Mouse (Mus musculus): ENCODE measurements at regions not wholly inside any gene's neighbourhood (a gene's known extent, or its start where the extent isn't known, plus 50 kb on each side); places are given as distances from the start of the nearest gene placed in this dataset.

- ATAC-seq (ENCODE audit: insufficient number of reproducible peaks, insufficient read depth, low FRiP score, low TSS enrichment), result no peak
- Histone ChIP-seq H3K9ac (no peak overlapping the region), H3K4me3 (no peak overlapping the region), H3K4me1 (peaks cover 4% of the 10 kb centered on the region; the same call in 1 of the 2 replicates), H3K27ac (no peak overlapping the region), H3K4me2 (replicated peaks) (no peak overlapping the region), H3K9me3 (no peaks in the 10 kb centered on the region), H3K27me3 (0 out of 2 replicates have a peak, but pooled peaks cover 6% of the 10 kb centered on the region), H3K36me3 (no peaks in the 10 kb centered on the region)
- WGBS, result 80% methylated on average over 21 of the region's 21 CpGs
Measured at GRCm38 (mm10) chr6:143375951-143376713, 209.1 kb downstream of the Etnk1 start.

- 0 out of 2 replicates have a peak, but pooled peaks cover 6% of the 10 kb centered on the region for H3K27me3 ChIP-seq
- no peak overlapping the region for H3K27ac ChIP-seq
- no peaks in the 10 kb centered on the region for H3K9me3 ChIP-seq
- no peak overlapping the region for H3K4me3 ChIP-seq
- no peak overlapping the region for H3K4me2 ChIP-seq (replicated peaks)
- no peak for ATAC-seq (ENCODE audit: insufficient number of reproducible peaks, insufficient read depth, low FRiP score, low TSS enrichment)
- no peak overlapping the region for H3K9ac ChIP-seq
- H3K36me3 ChIP-seq, result no peaks in the 10 kb centered on the region
- peaks cover 4% of the 10 kb centered on the region; the same call in 1 of the 2 replicates for H3K4me1 ChIP-seq
- 89% methylated on average over 14 of the region's 14 CpGs for WGBS
Measured at GRCm38 (mm10) chr6:143377121-143377520, 210.1 kb downstream of the Etnk1 start.

GRCm38 (mm10) chr6:143378126-143378525 is 211.1 kb downstream of the Etnk1 start:
- ATAC-seq (ENCODE audit: insufficient number of reproducible peaks, insufficient read depth, low FRiP score, low TSS enrichment), result no peak
- no peaks in the 10 kb centered on the region for H3K9me3 ChIP-seq
- H3K4me1 ChIP-seq, result peaks cover 4% of the 10 kb centered on the region; the same call in 1 of the 2 replicates
- no peak overlapping the region for H3K9ac ChIP-seq
- no peaks in the 10 kb centered on the region for H3K36me3 ChIP-seq
- 92% methylated on average over 9 of the region's 9 CpGs for WGBS
- H3K27me3 ChIP-seq, result 0 out of 2 replicates have a peak, but pooled peaks cover 6% of the 10 kb centered on the region
- no peak overlapping the region for H3K27ac ChIP-seq
- no peak overlapping the region for H3K4me3 ChIP-seq
- H3K4me2 ChIP-seq (replicated peaks), result no peak overlapping the region

- WGBS, result 91% methylated on average over 3 of the region's 3 CpGs
Measured at GRCm38 (mm10) chr6:143380490-143380889, 213.5 kb downstream of the Etnk1 start.

GRCm38 (mm10) chr6:143386597-143387450 is 219.8 kb downstream of the Etnk1 start:
- no peak overlapping the region for H3K4me2 ChIP-seq (replicated peaks)
- no peak overlapping the region for H3K9ac ChIP-seq
- no peak overlapping the region for H3K4me3 ChIP-seq
- no peak overlapping the region for H3K27ac ChIP-seq
- no peaks in the 10 kb centered on the region for H3K4me1 ChIP-seq
- no peaks in the 10 kb centered on the region for H3K36me3 ChIP-seq
- H3K9me3 ChIP-seq, result no peaks in the 10 kb centered on the region
- no peaks in the 10 kb centered on the region for H3K27me3 ChIP-seq
- no peak for ATAC-seq (ENCODE audit: insufficient number of reproducible peaks, insufficient read depth, low FRiP score, low TSS enrichment)
- 91% methylated on average over 16 of the region's 16 CpGs for WGBS

More at GRCm38 (mm10) chr6:143380490-143380889, 213.5 kb downstream of the Etnk1 start:
- no peak overlapping the region for H3K4me3 ChIP-seq
- ATAC-seq (ENCODE audit: insufficient number of reproducible peaks, insufficient read depth, low FRiP score, low TSS enrichment), result no peak
- no peak overlapping the region for H3K9ac ChIP-seq
- no peaks in the 10 kb centered on the region for H3K27me3 ChIP-seq
- H3K4me1 ChIP-seq, result no peaks in the 10 kb centered on the region
- no peaks in the 10 kb centered on the region for H3K9me3 ChIP-seq
- H3K4me2 ChIP-seq (replicated peaks), result no peak overlapping the region
- no peak overlapping the region for H3K27ac ChIP-seq
- no peaks in the 10 kb centered on the region for H3K36me3 ChIP-seq

- no peak overlapping the region for H3K27ac ChIP-seq
- no peaks in the 10 kb centered on the region for H3K9me3 ChIP-seq
- H3K4me1 ChIP-seq, result no peaks in the 10 kb centered on the region
- no peak overlapping the region for H3K4me3 ChIP-seq
- no peaks in the 10 kb centered on the region for H3K36me3 ChIP-seq
- 0 out of 2 replicates have a peak, but pooled peaks cover 5% of the 10 kb centered on the region for H3K27me3 ChIP-seq
- ATAC-seq (ENCODE audit: insufficient number of reproducible peaks, insufficient read depth, low FRiP score, low TSS enrichment), result no peak
- no peak overlapping the region for H3K4me2 ChIP-seq (replicated peaks)
- WGBS, result 48% methylated on average over 10 of the region's 10 CpGs
- H3K9ac ChIP-seq, result no peak overlapping the region
Measured at GRCm38 (mm10) chr6:143393543-143394207, 226.7 kb downstream of the Etnk1 start.

GRCm38 (mm10) chr6:143394377-143394776 is 227.4 kb downstream of the Etnk1 start:
- WGBS, result 82% methylated on average over 15 of the region's 15 CpGs
- Histone ChIP-seq H3K9me3 (no peaks in the 10 kb centered on the region), H3K36me3 (no peaks in the 10 kb centered on the region), H3K4me2 (replicated peaks) (no peak overlapping the region), H3K27ac (no peak overlapping the region), H3K4me3 (no peak overlapping the region), H3K4me1 (no peaks in the 10 kb centered on the region), H3K9ac (no peak overlapping the region), H3K27me3 (0 out of 2 replicates have a peak, but pooled peaks cover 5% of the 10 kb centered on the region)
- no peak for ATAC-seq (ENCODE audit: insufficient number of reproducible peaks, insufficient read depth, low FRiP score, low TSS enrichment)

GRCm38 (mm10) chr6:143401436-143401835 is 234.4 kb downstream of the Etnk1 start:
- Histone ChIP-seq H3K9ac (no peak overlapping the region), H3K9me3 (no peaks in the 10 kb centered on the region), H3K4me3 (no peak overlapping the region), H3K36me3 (no peaks in the 10 kb centered on the region), H3K27ac (no peak overlapping the region), H3K27me3 (no peaks in the 10 kb centered on the region; the same call in 1 of the 2 replicates), H3K4me2 (replicated peaks) (no peak overlapping the region), H3K4me1 (no peaks in the 10 kb centered on the region)
- WGBS, result 40% methylated on average over 8 of the region's 8 CpGs
- no peak for ATAC-seq (ENCODE audit: insufficient number of reproducible peaks, insufficient read depth, low FRiP score, low TSS enrichment)

GRCm38 (mm10) chr6:143401921-143402320 is 234.9 kb downstream of the Etnk1 start:
- 79% methylated on average over 7 of the region's 7 CpGs for WGBS

GRCm38 (mm10) chr6:143402766-143403165 is 235.7 kb downstream of the Etnk1 start:
- no peak for ATAC-seq (ENCODE audit: insufficient number of reproducible peaks, insufficient read depth, low FRiP score, low TSS enrichment)
- Histone ChIP-seq H3K27me3 (no peaks in the 10 kb centered on the region; the same call in 1 of the 2 replicates), H3K27ac (no peak overlapping the region), H3K9ac (no peak overlapping the region), H3K4me2 (replicated peaks) (no peak overlapping the region), H3K36me3 (no peaks in the 10 kb centered on the region), H3K4me3 (no peak overlapping the region), H3K9me3 (no peaks in the 10 kb centered on the region), H3K4me1 (no peaks in the 10 kb centered on the region)
- 82% methylated on average over 7 of the region's 7 CpGs for WGBS

More at GRCm38 (mm10) chr6:143401921-143402320, 234.9 kb downstream of the Etnk1 start:
- no peak overlapping the region for H3K27ac ChIP-seq
- H3K4me1 ChIP-seq, result no peaks in the 10 kb centered on the region
- ATAC-seq (ENCODE audit: insufficient number of reproducible peaks, insufficient read depth, low FRiP score, low TSS enrichment), result no peak
- no peak overlapping the region for H3K9ac ChIP-seq
- no peak overlapping the region for H3K4me2 ChIP-seq (replicated peaks)
- no peak overlapping the region for H3K4me3 ChIP-seq
- H3K27me3 ChIP-seq, result no peaks in the 10 kb centered on the region; the same call in 1 of the 2 replicates
- no peaks in the 10 kb centered on the region for H3K36me3 ChIP-seq
- H3K9me3 ChIP-seq, result no peaks in the 10 kb centered on the region

- ATAC-seq (ENCODE audit: insufficient number of reproducible peaks, insufficient read depth, low FRiP score, low TSS enrichment), result no peak
- no peak overlapping the region for H3K9ac ChIP-seq
- H3K9me3 ChIP-seq, result no peaks in the 10 kb centered on the region
- H3K27me3 ChIP-seq, result no peaks in the 10 kb centered on the region; the same call in 1 of the 2 replicates
- WGBS, result 81% methylated on average over 4 of the region's 4 CpGs
- H3K27ac ChIP-seq, result no peak overlapping the region
- H3K4me1 ChIP-seq, result no peaks in the 10 kb centered on the region
- H3K36me3 ChIP-seq, result no peaks in the 10 kb centered on the region
- no peak overlapping the region for H3K4me3 ChIP-seq
- no peak overlapping the region for H3K4me2 ChIP-seq (replicated peaks)
Measured at GRCm38 (mm10) chr6:143404521-143404920, 237.5 kb downstream of the Etnk1 start.
